Comparison of ENCODE assay signal across 24 mouse cellular contexts in the genomic region with DNA sequence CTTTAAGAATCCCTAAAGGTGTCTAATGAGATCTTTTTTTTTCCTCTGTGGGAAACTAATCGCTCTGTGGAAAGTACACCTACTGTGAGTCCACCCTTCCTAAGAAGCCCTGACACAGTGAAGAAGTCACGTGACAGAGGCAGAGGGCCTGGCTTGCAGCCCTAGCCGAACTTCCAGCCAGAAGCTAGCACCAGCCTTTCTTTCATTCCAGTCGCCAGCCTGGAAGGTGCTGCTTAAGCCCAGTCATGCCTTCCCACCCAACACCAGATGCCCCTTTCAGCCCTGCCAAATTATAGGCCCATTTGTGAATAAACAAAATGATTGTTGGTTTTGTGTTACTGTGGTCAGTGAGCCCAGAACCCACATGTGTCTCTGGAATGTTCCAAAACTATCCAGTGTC. TPM values are rescaled to one million over a fixed set of nuclear protein-coding genes. Genes with fewer than 3 reads are reported as not detected.
DNase-seq lines count a peak whose midpoint lies in the region; ATAC-seq and TF ChIP-seq lines count a peak whose summit lies in the region.
"Had no signal": no experiment of that assay in that cellular context is flagged by ENCODE, and none has a peak within 500 bp of the region (broad histone marks: within the 10 kb centered on the region; RNA-seq: fewer than 3 reads in every experiment).

No protein-coding gene starts in this region.

- dilution Hi-C loops in CH12.LX (cut with MboI; ENCODE audit: extremely low pct_ligation_motif_present, extremely low pct_unique_long_range_greater_than_20kb, low sequenced_read_pairs), result no loop called here

- no peak overlapping the region for H3K4me2 ChIP-seq in CH12.LX (ENCODE audit: insufficient read depth, low read depth, poor library complexity, severe bottlenecking)
- H3K4me2 ChIP-seq: forebrain, embryonic 12.5 days; heart, embryonic 11.5 days; heart, embryonic 15.5 days; hindbrain, embryonic 14.5 days had no signal

- no peak for TF ChIP-seq POLR2A in CH12.LX (IDR thresholded peaks at IDR 0.05; ENCODE audit: low read depth, low read length)

- no peak overlapping the region for H3K9ac ChIP-seq in CH12.LX (ENCODE audit: insufficient read depth, low read depth)
- H3K9ac ChIP-seq: forebrain, embryonic 12.5 days; forebrain, postnatal 0 days; heart, embryonic 15.5 days; hindbrain, embryonic 14.5 days had no signal

- H3K36me3 ChIP-seq in CH12.LX (replicated peaks in 1 of 2; ENCODE audit: control insufficient read depth in 1 of 2, insufficient read depth in 1 of 2, low read length in 1 of 2), result no peaks in the 10 kb centered on the region
- H3K36me3 ChIP-seq: forebrain, embryonic 12.5 days; heart, embryonic 15.5 days had no signal

- no peak overlapping the region for H3K27ac ChIP-seq in CH12.LX (ENCODE audit: insufficient read depth, low read depth)
- H3K27ac ChIP-seq: forebrain, embryonic 12.5 days; heart, adult 2 months; heart, embryonic 15.5 days; hindbrain, embryonic 14.5 days had no signal

- in situ Hi-C loops in CH12.LX (cut with MboI; ENCODE audit: low pct_ligation_motif_present, low pct_unique_long_range_greater_than_20kb, low sequenced_read_pairs), result no loop called here

- H3K79me2 ChIP-seq in CH12.LX (replicated peaks; ENCODE audit: control insufficient read depth, extremely low read depth, insufficient read depth, poor library complexity, severe bottlenecking), result no peaks in the 10 kb centered on the region

- DNase-seq in cerebellum, postnatal 14 days, result peak; percentile 46 to 49
- no peak for DNase-seq in cerebellum, adult 18-20 months
- DNase-seq in heart, adult 11 months, result peak; percentile 51
- no peak for DNase-seq in heart, adult 18-20 months
- DNase-seq in layer of hippocampus, postnatal 10 days (ENCODE audit: low spot score in 2 of 2), result peak; percentile 27 to 34
- no peak for DNase-seq in layer of hippocampus, postnatal 25 days (ENCODE audit: extremely low spot score in 1 of 2, low spot score in 1 of 2)
- no peak for DNase-seq in CH12.LX (ENCODE audit: extremely low read depth)
- DNase-seq: adrenal gland, adult 2 months; adrenal gland, postnatal 25 days; cerebellum, adult 2 months; cerebellum, postnatal 36 days; forebrain, postnatal 0 days; gastrocnemius, postnatal 36 days; heart, adult 2 months; heart, postnatal 14 days had no signal

- H3K4me1 ChIP-seq in CH12.LX (ENCODE audit: control insufficient read depth in 1 of 2, insufficient read depth in 2 of 2), result no peaks in the 10 kb centered on the region
- H3K4me1 ChIP-seq: heart, embryonic 15.5 days had no signal

- ATAC-seq in activated CD4-positive, CD25-positive, alpha-beta regulatory T cell, adult 4 months, result no peak
- ATAC-seq: intestine, embryonic 16.5 days; Patski had no signal

- TF ChIP-seq EP300 in CH12.LX (IDR thresholded peaks at IDR 0.05; ENCODE audit: low read length), result no peak

- H3K9me3 ChIP-seq in CH12.LX (replicated peaks; ENCODE audit: low read length), result no peaks in the 10 kb centered on the region
- H3K9me3 ChIP-seq: forebrain, embryonic 12.5 days; heart, embryonic 15.5 days had no signal

- H3K4me3 ChIP-seq in CH12.LX (replicated peaks in 1 of 3; ENCODE audit: low read depth in 2 of 3, low read length in 2 of 3, poor library complexity in 1 of 3), result no peak overlapping the region
- H3K4me3 ChIP-seq: forebrain, embryonic 12.5 days; heart, adult 2 months; heart, embryonic 15.5 days had no signal

- TF ChIP-seq RAD21 in CH12.LX (IDR thresholded peaks at IDR 0.05; ENCODE audit: low read depth, low read length), result no peak

- no peaks in the 10 kb centered on the region for H3K27me3 ChIP-seq in CH12.LX (replicated peaks)
- H3K27me3 ChIP-seq: forebrain, embryonic 12.5 days; heart, embryonic 15.5 days had no signal

- no peak for TF ChIP-seq CTCF in CH12.LX (conservative IDR thresholded peaks at IDR 0.05 in 1 of 2, IDR thresholded peaks at IDR 0.05 in 1 of 2; ENCODE audit: low read depth in 2 of 2, low read length in 2 of 2)

TF ChIP-seq in CH12.LX, 34 proteins besides CTCF, POLR2A, EP300 and RAD21:
- TF ChIP-seq ZMIZ1 (IDR thresholded peaks at IDR 0.05; ENCODE audit: low read depth, low read length), result no peak
- 0 out of 2 replicates have a peak, but pooled peaks have one; percentile 4 for TF ChIP-seq USF1 (IDR thresholded peaks at IDR 0.05; ENCODE audit: low read depth, low read length)
TF ChIP-seq in CH12.LX: peak in this region for 1.

RNA-seq across cellular contexts. Expression of gene Dner, which starts 28.4 kb away (rescaled TPM):
- not detected for total RNA-seq in heart, adult 18-20 months (2021)
- total RNA-seq in layer of hippocampus, postnatal 10 days (2021), result 100 to 1,000 TPM; 228 to 234 TPM
- 100 to 1,000 TPM; 119 to 123 TPM for total RNA-seq in layer of hippocampus, postnatal 25 days (2021)
- total RNA-seq in CH12.LX (2012; rRNA removed), result not detected in 2 replicates
- not detected in 2 replicates for total RNA-seq in CH12.LX (2014; rRNA removed)
- polyA plus RNA-seq in CH12.LX (2012; ENCODE audit: insufficient read length, low read depth), result not detected in 2 replicates
- not detected for polyA plus RNA-seq in activated CD4-positive, CD25-positive, alpha-beta regulatory T cell, adult 4 months (2017; shearing (Covaris generic))
- total RNA-seq: gastrocnemius, adult 8-10 months; gastrocnemius, postnatal 36 days; hematopoietic stem cell, adult 5-6 weeks had no signal
- polyA plus RNA-seq: Patski had no signal

Comparison
In these comparisons a context has a peak if more than half of its experiments do, and no peak if none do; other contexts are left out.
1. DNase-seq: peak in cerebellum, postnatal 14 days (2 of 2), heart, adult 11 months (single experiment) and layer of hippocampus, postnatal 10 days (2 of 2); none in cerebellum, adult 18-20 months (0 of 2), heart, adult 18-20 months (0 of 2), layer of hippocampus, postnatal 25 days (0 of 2) and CH12.LX (single experiment).
2. RNA of gene Dner, which starts 28.4 kb away (total RNA-seq): 228 to 234 TPM in layer of hippocampus, postnatal 10 days and 119 to 123 TPM in layer of hippocampus, postnatal 25 days; not detected in heart, adult 18-20 months and not detected in CH12.LX; every median in the first group is over 100 times any median in the second.